Mouse (Mus musculus): Measurements from ENCODE around the gene Sestd1. TPM values are rescaled to one million over a fixed set of nuclear protein-coding genes. Genes with fewer than 3 reads are reported as not detected.

Sestd1 gene
- polyA plus RNA-seq (2016; fragmentation: Nextera tagmentation; extraction: Ambion mirVana) = 14.7 and 18.4 TPM in 2 replicates

DNA sequence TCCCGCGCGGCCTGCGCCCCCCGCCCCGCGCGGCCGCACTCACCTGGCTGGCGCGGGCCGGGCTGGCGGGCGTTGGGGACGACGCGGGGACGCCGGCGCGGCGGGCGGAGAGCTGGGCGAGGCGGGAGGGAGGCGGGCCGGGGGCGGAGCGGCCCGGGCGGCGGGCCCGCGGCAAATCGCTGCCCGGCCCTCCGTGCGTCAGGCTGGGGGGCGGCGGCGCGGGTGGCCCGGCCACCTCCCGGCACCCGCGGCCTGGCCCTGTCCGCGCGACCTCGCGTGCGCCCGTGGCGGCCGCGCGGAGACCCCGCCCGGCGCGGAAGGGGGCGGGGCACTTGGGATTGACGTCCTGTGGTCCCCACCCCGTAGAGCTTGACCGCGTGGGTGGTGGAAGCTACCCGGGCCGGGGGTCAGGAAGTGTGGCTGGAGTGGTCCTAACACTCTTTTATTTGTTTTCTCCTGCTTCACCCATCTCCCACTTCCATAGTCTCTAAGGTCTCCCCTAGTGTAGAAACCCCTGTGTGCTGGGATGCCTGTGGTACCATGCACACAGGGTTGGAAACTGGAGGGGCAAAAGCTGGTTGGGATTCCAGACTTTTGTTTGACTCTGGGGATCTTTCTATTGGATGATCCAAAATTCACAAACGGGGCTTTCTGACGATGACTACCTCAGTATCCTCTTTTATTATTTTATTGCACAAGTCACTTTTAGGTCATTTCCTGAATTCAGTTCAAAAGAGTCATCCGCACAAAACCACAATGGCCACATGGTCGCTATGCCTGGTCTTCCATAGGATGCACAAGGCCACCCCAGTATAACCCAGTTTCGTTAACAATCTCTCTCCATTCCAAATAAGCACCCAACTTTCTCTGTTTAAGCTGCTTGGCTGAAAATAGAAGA lies at the start of gene Sestd1:
Gene Sestd1, minus strand, starts transcription at position 81 of the 898 bp plus-strand sequence.
- Histone ChIP-seq H3K27me3 (ENCODE audit: low read depth, poor library complexity, severe bottlenecking) (peaks cover 3% of the 10 kb centered on the region; the same call in 1 of the 2 replicates), H3K4me1 (peaks cover 12% of the 10 kb centered on the region), H3K9me3 (replicated peaks) (no peaks in the 10 kb centered on the region), H3K36me3 (peaks cover 4% of the 10 kb centered on the region; the same call in 1 of the 2 replicates), H3K4me3 (peak within 1 kb of the TSS; percentile 92), H3K27ac (replicated peaks) (peak within 1 kb of the TSS; percentile 97)
- DNase-seq (ENCODE audit: low spot score) = peak; percentile 77
- WGBS = 10% methylated on average over 71 of the region's 73 CpGs

- Histone ChIP-seq H3K27ac (replicated peaks) (no peak overlapping the region), H3K36me3 (no peaks in the 10 kb centered on the region), H3K9me3 (replicated peaks) (no peaks in the 10 kb centered on the region), H3K27me3 (ENCODE audit: low read depth, poor library complexity, severe bottlenecking) (no peaks in the 10 kb centered on the region), H3K4me1 (peaks cover 10% of the 10 kb centered on the region), H3K4me3 (no peak overlapping the region)
- 85% methylated on average over 3 of the region's 3 CpGs for WGBS
- DNase-seq (ENCODE audit: low spot score) = no peak
These were observed 46.9 kb upstream of the Sestd1 start for GRCm38 (mm10) chr2:77327246-77327645.

DNA sequence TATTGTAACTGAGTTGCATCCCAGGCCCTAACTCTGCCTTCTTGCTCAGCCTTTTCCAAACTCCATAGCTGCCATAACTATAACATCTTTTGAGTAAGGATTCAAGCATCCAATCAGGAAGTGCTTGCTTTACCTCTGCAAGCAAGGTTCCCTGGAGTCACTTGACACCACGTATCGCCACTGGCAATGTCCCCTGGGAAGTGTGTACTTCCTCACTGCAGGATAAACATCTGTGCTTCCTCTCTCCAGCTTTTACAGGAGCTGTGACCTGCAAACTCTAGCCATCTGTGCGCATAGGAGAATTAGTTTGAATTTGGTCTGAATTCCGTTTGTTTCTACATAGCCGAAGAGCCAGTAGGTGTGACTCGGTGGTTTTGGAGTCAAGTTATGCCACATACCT lies 43.3 kb upstream of the Sestd1 start:
- no peak overlapping the region; the same call in 1 of the 2 replicates for H3K27ac ChIP-seq (replicated peaks)
- WGBS = 58% methylated on average over 6 of the region's 6 CpGs
- H3K27me3 ChIP-seq (ENCODE audit: low read depth, poor library complexity, severe bottlenecking) = no peaks in the 10 kb centered on the region
- H3K4me1 ChIP-seq = peaks cover 10% of the 10 kb centered on the region
- no peaks in the 10 kb centered on the region for H3K36me3 ChIP-seq
- H3K9me3 ChIP-seq (replicated peaks) = no peaks in the 10 kb centered on the region
- H3K4me3 ChIP-seq = no peak overlapping the region
- DNase-seq (ENCODE audit: low spot score) = peak; percentile 16

GRCm38 (mm10) chr2:77323156-77323555 lies 42.8 kb upstream of the Sestd1 start:
- Histone ChIP-seq H3K27ac (replicated peaks) (no peak overlapping the region), H3K4me3 (no peak overlapping the region), H3K4me1 (peaks cover 10% of the 10 kb centered on the region), H3K9me3 (replicated peaks) (no peaks in the 10 kb centered on the region), H3K27me3 (ENCODE audit: low read depth, poor library complexity, severe bottlenecking) (no peaks in the 10 kb centered on the region), H3K36me3 (no peaks in the 10 kb centered on the region)
- no peak for DNase-seq (ENCODE audit: low spot score)
- WGBS = 67% methylated on average over 9 of the region's 9 CpGs

GRCm38 (mm10) chr2:77319196-77319595 lies 38.8 kb upstream of the Sestd1 start:
- Histone ChIP-seq H3K27ac (replicated peaks) (no peak overlapping the region), H3K4me1 (peaks cover 10% of the 10 kb centered on the region), H3K36me3 (no peaks in the 10 kb centered on the region), H3K4me3 (no peak overlapping the region), H3K27me3 (ENCODE audit: low read depth, poor library complexity, severe bottlenecking) (no peaks in the 10 kb centered on the region), H3K9me3 (replicated peaks) (no peaks in the 10 kb centered on the region)
- no peak for DNase-seq (ENCODE audit: low spot score)
- 90% methylated on average over 5 of the region's 5 CpGs for WGBS

- Histone ChIP-seq H3K4me1 (no peaks in the 10 kb centered on the region; the same call in 1 of the 2 replicates), H3K4me3 (no peak overlapping the region), H3K36me3 (no peaks in the 10 kb centered on the region), H3K9me3 (replicated peaks) (no peaks in the 10 kb centered on the region), H3K27me3 (ENCODE audit: low read depth, poor library complexity, severe bottlenecking) (no peaks in the 10 kb centered on the region), H3K27ac (replicated peaks) (no peak overlapping the region)
- DNase-seq (ENCODE audit: low spot score) = no peak
- WGBS = 77% methylated on average over 7 of the region's 7 CpGs
These were observed 36.6 kb upstream of the Sestd1 start for GRCm38 (mm10) chr2:77316961-77317360.

DNA sequence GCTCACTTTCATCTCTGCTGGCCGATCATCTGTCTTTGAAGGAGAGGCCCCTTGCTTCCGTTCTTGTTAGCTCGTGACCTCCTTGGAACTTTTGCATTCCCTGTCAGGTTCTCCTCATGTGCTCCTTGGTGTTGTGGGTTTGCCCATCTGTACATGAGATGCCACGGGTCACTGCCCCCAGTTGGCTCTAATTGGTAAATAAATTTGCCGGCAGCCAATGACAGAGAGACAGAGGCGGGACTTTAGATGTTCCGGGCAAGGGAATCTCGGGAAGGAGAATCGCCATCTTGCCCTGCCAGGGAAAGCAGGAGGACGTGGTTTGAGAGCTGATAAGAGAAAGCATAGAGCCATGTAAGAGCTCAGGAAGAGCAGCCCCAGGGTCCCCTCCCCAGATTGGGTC lies 33.5 kb upstream of the Sestd1 start:
- Histone ChIP-seq H3K36me3 (no peaks in the 10 kb centered on the region), H3K4me3 (no peak overlapping the region), H3K27ac (replicated peaks) (no peak overlapping the region), H3K4me1 (no peaks in the 10 kb centered on the region; the same call in 1 of the 2 replicates), H3K27me3 (ENCODE audit: low read depth, poor library complexity, severe bottlenecking) (no peaks in the 10 kb centered on the region), H3K9me3 (replicated peaks) (no peaks in the 10 kb centered on the region)
- WGBS = 92% methylated on average over 10 of the region's 10 CpGs
- DNase-seq (ENCODE audit: low spot score) = no peak

DNA sequence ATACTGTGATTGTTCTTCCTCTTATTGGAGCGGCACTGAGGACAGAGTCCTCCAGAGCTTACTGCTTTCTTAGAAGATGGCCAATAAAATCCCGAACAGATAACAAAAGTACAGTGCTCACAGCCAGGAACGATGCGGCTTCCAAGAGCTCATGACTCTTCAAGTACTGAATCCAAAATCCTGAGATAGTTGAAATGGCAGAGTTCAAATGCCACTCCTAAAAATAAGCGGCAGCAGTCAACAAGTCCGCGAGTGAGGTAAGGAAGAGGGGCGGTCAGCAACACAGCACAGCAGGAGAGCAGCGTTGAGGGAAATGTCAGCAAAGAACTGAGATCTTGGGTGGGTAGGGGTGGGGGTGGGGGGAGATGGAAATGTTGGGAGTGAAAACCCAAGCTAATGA lies 32.2 kb upstream of the Sestd1 start:
- Histone ChIP-seq H3K9me3 (replicated peaks) (no peaks in the 10 kb centered on the region), H3K4me1 (no peaks in the 10 kb centered on the region; the same call in 1 of the 2 replicates), H3K4me3 (no peak overlapping the region), H3K36me3 (no peaks in the 10 kb centered on the region), H3K27ac (replicated peaks) (no peak overlapping the region), H3K27me3 (ENCODE audit: low read depth, poor library complexity, severe bottlenecking) (no peaks in the 10 kb centered on the region)
- WGBS = 83% methylated on average over 9 of the region's 9 CpGs
- DNase-seq (ENCODE audit: low spot score) = no peak

DNA sequence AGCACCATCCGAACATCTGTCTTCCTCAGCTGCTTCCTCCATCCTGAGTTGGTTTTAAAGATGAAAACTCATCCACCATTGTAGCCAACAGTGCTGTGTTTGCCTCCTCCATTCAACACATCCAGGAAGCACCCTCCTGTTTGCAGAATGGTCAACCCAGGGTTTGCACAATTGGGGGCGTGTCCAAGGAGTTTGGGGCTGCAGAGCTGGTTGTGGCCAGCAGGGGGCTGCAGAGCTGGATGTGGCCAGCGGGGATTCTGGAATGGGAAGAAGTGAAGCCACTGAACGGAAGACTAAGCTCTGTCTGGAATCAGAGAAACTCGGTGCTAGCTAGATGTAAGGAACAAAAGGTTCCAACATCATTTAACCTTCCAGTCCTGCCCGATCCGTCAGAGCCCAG lies 28.9 kb upstream of the Sestd1 start:
- Histone ChIP-seq H3K27me3 (ENCODE audit: low read depth, poor library complexity, severe bottlenecking) (no peaks in the 10 kb centered on the region), H3K36me3 (no peaks in the 10 kb centered on the region), H3K4me1 (no peaks in the 10 kb centered on the region), H3K4me3 (no peak overlapping the region), H3K27ac (replicated peaks) (no peak overlapping the region), H3K9me3 (replicated peaks) (no peaks in the 10 kb centered on the region)
- peak; percentile 53 for DNase-seq (ENCODE audit: low spot score)
- 52% methylated on average over 7 of the region's 7 CpGs for WGBS

GRCm38 (mm10) chr2:77304494-77304893 lies 24.1 kb upstream of the Sestd1 start:
- H3K27ac ChIP-seq (replicated peaks) = no peak overlapping the region
- H3K27me3 ChIP-seq (ENCODE audit: low read depth, poor library complexity, severe bottlenecking) = no peaks in the 10 kb centered on the region
- DNase-seq (ENCODE audit: low spot score) = no peak
- H3K4me1 ChIP-seq = no peaks in the 10 kb centered on the region
- H3K9me3 ChIP-seq (replicated peaks) = no peaks in the 10 kb centered on the region
- 83% methylated on average over 3 of the region's 3 CpGs for WGBS
- no peaks in the 10 kb centered on the region for H3K36me3 ChIP-seq
- H3K4me3 ChIP-seq = no peak overlapping the region

GRCm38 (mm10) chr2:77303716-77304115 lies 23.3 kb upstream of the Sestd1 start:
- Histone ChIP-seq H3K4me3 (no peak overlapping the region), H3K36me3 (no peaks in the 10 kb centered on the region), H3K9me3 (replicated peaks) (no peaks in the 10 kb centered on the region), H3K27ac (replicated peaks) (no peak overlapping the region), H3K4me1 (no peaks in the 10 kb centered on the region), H3K27me3 (ENCODE audit: low read depth, poor library complexity, severe bottlenecking) (no peaks in the 10 kb centered on the region)
- 79% methylated on average over 3 of the region's 3 CpGs for WGBS
- DNase-seq (ENCODE audit: low spot score) = no peak

DNA sequence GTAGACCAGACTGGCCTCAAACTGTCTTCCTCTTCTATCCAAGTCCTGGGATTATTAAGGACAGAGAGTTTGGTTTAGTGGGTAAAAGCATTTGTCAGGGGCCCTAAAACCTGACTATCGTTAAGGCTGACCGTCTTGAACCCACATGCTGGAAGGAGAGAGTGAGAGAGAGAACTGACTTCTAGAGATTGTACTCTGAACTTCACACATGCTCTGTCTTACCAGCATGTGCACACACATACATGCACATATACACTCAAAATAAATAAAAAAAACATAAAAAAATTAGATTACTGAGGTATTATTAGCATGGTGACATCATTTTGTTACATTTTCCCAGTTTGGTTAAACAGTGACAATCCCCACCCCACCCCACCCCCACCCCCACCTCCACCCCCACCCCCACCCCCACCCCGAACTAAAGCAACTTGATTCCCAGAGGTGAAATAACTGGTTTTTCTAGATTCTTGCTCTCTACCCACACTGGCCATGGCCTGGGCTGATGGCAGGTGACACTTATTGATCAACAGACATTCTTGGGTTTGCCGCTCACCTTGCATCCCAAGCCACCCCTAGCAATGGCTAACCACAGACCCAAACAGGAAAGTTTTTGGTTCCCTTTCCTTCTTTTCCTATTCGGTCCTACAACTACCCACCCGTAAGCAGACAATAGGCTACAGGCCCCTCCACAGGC lies 22.4 kb upstream of the Sestd1 start:
- Histone ChIP-seq H3K27me3 (ENCODE audit: low read depth, poor library complexity, severe bottlenecking) (no peaks in the 10 kb centered on the region), H3K4me1 (no peaks in the 10 kb centered on the region), H3K4me3 (no peak overlapping the region), H3K27ac (replicated peaks) (no peak overlapping the region), H3K9me3 (replicated peaks) (no peaks in the 10 kb centered on the region), H3K36me3 (no peaks in the 10 kb centered on the region)
- 84% methylated on average over 6 of the region's 6 CpGs for WGBS
- no peak for DNase-seq (ENCODE audit: low spot score)

Data from midbrain, embryonic 10.5 days (tissue).